Mouse (Mus musculus): ENCODE data around the gene 2700097O09Rik.
"Not testable (repeated sequence)": the region's sequence is repeated elsewhere in the genome, so short reads cannot be mapped to it uniquely, and the experiment has no call there.

- TF ChIP-seq CTCF, POLR2A (IDR thresholded peaks at IDR 0.05; ENCODE audit: extremely low read depth, insufficient read depth, low read length): not testable (repeated sequence)
These were observed 12.2 kb upstream of the 2700097O09Rik start for GRCm38 (mm10) chr12:55092127-55092526.

Measured in cortical plate, adult 2 months (tissue).